Mouse (Mus musculus): ENCODE data around the gene Slc22a17. TPM values are rescaled to one million over a fixed set of nuclear protein-coding genes. Genes with fewer than 3 reads are reported as not detected.
"Not testable (repeated sequence)": the region's sequence is repeated elsewhere in the genome, so short reads cannot be mapped to it uniquely, and the experiment has no call there.

The Slc22a17 gene
- polyA plus RNA-seq (2016; fragmentation: Nextera tagmentation; extraction: Ambion mirVana) = 45.2 and 62.5 TPM in 2 replicates

GRCm38 (mm10) chr14:54912886-54913285 lies at the start of gene Slc22a17:
TSS of gene Slc22a17 (minus strand) at chr14:54913132.
- Histone ChIP-seq H3K4me3 (peak within 1 kb of the TSS; percentile 98), H3K4me1 (replicated peaks) (peaks cover 46% of the 10 kb centered on the region), H3K27me3 (ENCODE audit: insufficient read depth, poor library complexity, severe bottlenecking) (no peaks in the 10 kb centered on the region), H3K36me3 (peaks cover 56% of the 10 kb centered on the region), H3K9me3 (no peaks in the 10 kb centered on the region), H3K27ac (peak within 1 kb of the TSS; percentile 96)
- peak; percentile 84 for DNase-seq (ENCODE audit: low spot score)
- WGBS = 0% methylated on average over 28 of the region's 28 CpGs

- Histone ChIP-seq H3K27ac (no peak overlapping the region), H3K36me3 (no peaks in the 10 kb centered on the region), H3K9me3 (no peaks in the 10 kb centered on the region), H3K27me3 (ENCODE audit: insufficient read depth, poor library complexity, severe bottlenecking) (no peaks in the 10 kb centered on the region; the same call in 1 of the 2 replicates), H3K4me1 (replicated peaks) (peaks cover 10% of the 10 kb centered on the region), H3K4me3 (no peak overlapping the region)
- no peak for DNase-seq (ENCODE audit: low spot score)
- WGBS = 87% methylated on average over 7 of the region's 7 CpGs
These were observed 49.8 kb upstream of the Slc22a17 start for GRCm38 (mm10) chr14:54962714-54963113.

- Histone ChIP-seq H3K4me3 (no peak overlapping the region), H3K27me3 (ENCODE audit: insufficient read depth, poor library complexity, severe bottlenecking) (no peaks in the 10 kb centered on the region; the same call in 1 of the 2 replicates), H3K9me3 (no peaks in the 10 kb centered on the region), H3K27ac (no peak overlapping the region), H3K4me1 (replicated peaks) (peaks cover 10% of the 10 kb centered on the region), H3K36me3 (no peaks in the 10 kb centered on the region)
- 80% methylated on average over 5 of the region's 5 CpGs for WGBS
- no peak for DNase-seq (ENCODE audit: low spot score)
These were observed 48.6 kb upstream of the Slc22a17 start for GRCm38 (mm10) chr14:54961487-54961886.

DNA sequence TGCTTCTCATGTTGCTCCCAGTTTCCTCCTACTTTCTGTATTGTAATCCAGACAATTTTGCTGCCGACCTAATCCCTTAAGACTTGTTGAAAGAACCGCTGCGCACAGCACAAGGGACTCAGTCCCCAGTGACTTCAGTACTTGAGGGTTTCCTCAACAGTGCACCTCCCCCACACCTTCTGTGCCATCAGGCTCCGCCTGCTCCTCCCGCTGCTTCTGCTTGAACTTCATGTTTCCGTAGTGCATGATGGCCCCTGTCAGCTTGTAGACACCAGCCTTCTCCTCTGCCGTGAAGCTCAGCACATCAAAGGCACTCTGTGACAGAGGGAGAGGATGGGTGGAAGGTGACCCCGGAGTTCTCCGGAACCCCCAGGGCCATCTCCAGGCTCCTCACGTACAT lies 47.8 kb upstream of the Slc22a17 start:
- no peak overlapping the region for H3K27ac ChIP-seq
- WGBS = 73% methylated on average over 10 of the region's 10 CpGs
- no peak overlapping the region for H3K4me3 ChIP-seq
- DNase-seq (ENCODE audit: low spot score) = no peak
- no peaks in the 10 kb centered on the region; the same call in 1 of the 2 replicates for H3K27me3 ChIP-seq (ENCODE audit: insufficient read depth, poor library complexity, severe bottlenecking)
- no peaks in the 10 kb centered on the region for H3K36me3 ChIP-seq
- H3K9me3 ChIP-seq = no peaks in the 10 kb centered on the region
- peaks cover 10% of the 10 kb centered on the region for H3K4me1 ChIP-seq (replicated peaks)

DNA sequence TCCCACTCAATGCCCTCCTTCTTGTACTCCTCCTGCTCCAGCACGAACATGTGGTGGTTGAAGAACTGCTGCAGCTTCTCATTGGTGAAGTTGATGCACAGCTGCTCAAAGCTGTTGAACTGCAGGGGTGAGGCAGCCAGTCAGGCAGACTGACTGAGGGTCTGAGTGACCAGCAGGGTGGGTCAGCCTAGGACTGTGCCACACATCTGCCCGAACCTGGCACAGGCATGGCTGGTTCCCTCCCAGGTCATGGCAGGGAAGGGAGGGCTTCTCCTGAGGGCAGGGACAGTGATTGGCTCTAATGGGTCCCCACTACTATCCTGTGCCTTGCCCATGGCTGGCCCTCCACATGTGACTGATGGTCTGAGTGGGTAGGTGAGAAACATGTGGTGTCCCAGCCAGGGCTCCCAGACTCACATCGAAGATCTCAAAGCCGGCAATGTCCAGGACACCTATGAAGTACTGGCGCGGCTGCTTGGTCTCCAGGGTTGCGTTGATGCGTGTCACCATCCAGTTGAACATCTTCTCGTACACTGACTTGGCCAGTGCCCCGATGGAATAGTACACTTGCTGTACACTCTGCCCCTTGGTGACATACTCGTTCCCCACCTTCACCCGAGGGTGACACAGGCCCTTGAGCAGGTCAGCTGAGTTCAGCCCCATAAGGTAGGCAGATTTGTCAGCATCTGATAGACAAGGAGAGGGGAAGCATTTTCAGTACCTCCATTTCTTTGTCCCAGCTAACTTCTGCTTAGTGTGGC lies 47.1 kb upstream of the Slc22a17 start:
- not testable (repeated sequence) for H3K9me3 ChIP-seq; H3K4me1 ChIP-seq (replicated peaks); DNase-seq (ENCODE audit: low spot score); H3K27me3 ChIP-seq (ENCODE audit: insufficient read depth, poor library complexity, severe bottlenecking); H3K4me3 ChIP-seq; H3K36me3 ChIP-seq; H3K27ac ChIP-seq
- WGBS = 90% methylated on average over 12 of the region's 12 CpGs

DNA sequence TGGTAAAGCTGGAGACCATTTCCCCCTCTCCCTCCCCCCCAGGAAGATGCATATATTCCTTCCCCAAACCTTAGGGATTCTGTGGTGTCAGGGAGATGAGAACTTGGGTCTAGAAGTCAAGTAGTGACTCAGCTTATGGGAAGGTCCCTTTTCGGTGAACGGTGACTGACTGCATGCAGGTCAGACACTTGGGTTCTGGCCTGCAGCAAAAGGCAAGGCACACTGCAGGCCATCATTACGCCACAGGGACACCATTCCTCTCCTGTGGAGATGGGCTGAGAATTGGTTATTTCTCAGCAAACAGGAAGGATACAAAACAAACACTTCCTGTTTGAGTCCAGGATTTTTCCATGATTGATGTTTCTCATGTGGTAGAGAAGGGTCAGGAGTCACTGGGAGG lies 46.3 kb upstream of the Slc22a17 start:
- no peak for DNase-seq (ENCODE audit: low spot score)
- Histone ChIP-seq H3K9me3 (no peaks in the 10 kb centered on the region), H3K4me1 (replicated peaks) (peaks cover 10% of the 10 kb centered on the region), H3K27ac (no peak overlapping the region), H3K4me3 (no peak overlapping the region), H3K36me3 (no peaks in the 10 kb centered on the region), H3K27me3 (ENCODE audit: insufficient read depth, poor library complexity, severe bottlenecking) (no peaks in the 10 kb centered on the region; the same call in 1 of the 2 replicates)
- 84% methylated on average over 3 of the region's 3 CpGs for WGBS

GRCm38 (mm10) chr14:54958503-54958902 lies 45.6 kb upstream of the Slc22a17 start:
- H3K4me3 ChIP-seq = no peak overlapping the region
- DNase-seq (ENCODE audit: low spot score) = no peak
- no peak overlapping the region for H3K27ac ChIP-seq
- H3K9me3 ChIP-seq = no peaks in the 10 kb centered on the region
- WGBS = 82% methylated on average over 4 of the region's 4 CpGs
- no peaks in the 10 kb centered on the region; the same call in 1 of the 2 replicates for H3K27me3 ChIP-seq (ENCODE audit: insufficient read depth, poor library complexity, severe bottlenecking)
- no peaks in the 10 kb centered on the region for H3K36me3 ChIP-seq
- H3K4me1 ChIP-seq (replicated peaks) = peaks cover 10% of the 10 kb centered on the region

DNA sequence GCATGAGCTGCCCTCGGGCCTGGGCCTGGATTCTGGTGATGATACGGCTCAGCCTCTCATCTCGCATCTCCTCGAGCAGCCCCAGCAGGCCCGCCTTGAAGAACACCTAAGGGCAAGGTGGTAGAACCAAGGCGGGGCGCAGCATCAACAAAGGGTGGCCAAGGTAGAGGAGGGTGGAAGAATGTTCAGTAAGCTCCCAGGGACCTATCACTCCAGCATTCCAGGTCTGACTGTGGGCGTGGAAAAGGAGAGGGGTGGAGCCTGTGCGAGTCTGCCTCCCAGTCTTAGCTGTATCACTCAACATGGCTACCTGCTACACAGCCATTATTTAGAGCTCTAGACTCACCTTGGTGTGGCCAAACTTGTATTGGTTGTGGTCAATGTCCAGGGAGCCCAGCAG lies 43.6 kb upstream of the Slc22a17 start:
- Histone ChIP-seq H3K27me3 (ENCODE audit: insufficient read depth, poor library complexity, severe bottlenecking) (no peaks in the 10 kb centered on the region; the same call in 1 of the 2 replicates), H3K9me3 (no peaks in the 10 kb centered on the region), H3K36me3 (no peaks in the 10 kb centered on the region), H3K4me1 (replicated peaks) (peaks cover 10% of the 10 kb centered on the region), H3K4me3 (no peak overlapping the region), H3K27ac (no peak overlapping the region)
- no peak for DNase-seq (ENCODE audit: low spot score)
- WGBS = 86% methylated on average over 9 of the region's 9 CpGs

DNA sequence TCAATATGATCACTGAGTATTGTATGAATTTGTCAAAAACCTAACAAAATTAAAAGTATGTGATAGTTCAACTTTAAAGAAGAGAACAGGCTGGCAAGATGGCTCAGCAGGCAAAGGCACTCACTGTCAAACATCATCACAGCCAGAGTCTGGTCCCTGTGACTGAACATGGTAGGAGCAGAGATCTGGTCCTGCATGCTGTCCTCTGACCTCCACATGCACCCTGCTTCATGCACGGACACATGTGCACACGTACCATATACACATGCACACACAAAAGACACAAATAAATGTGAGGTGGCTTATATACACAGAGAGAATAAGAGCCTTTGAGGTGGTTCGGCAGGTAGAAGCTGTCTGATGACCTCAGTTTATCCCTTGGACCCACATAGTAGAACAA lies 42.5 kb upstream of the Slc22a17 start:
- 0 out of 2 replicates have a peak, but pooled peaks cover under 1% of the 10 kb centered on the region for H3K27me3 ChIP-seq (ENCODE audit: insufficient read depth, poor library complexity, severe bottlenecking)
- no peak for DNase-seq (ENCODE audit: low spot score)
- H3K4me3 ChIP-seq = no peak overlapping the region
- H3K4me1 ChIP-seq (replicated peaks) = peaks cover 2% of the 10 kb centered on the region; the same call in 1 of the 2 replicates
- WGBS = 89% methylated on average over 3 of the region's 3 CpGs
- H3K9me3 ChIP-seq = no peaks in the 10 kb centered on the region
- no peaks in the 10 kb centered on the region for H3K36me3 ChIP-seq
- no peak overlapping the region for H3K27ac ChIP-seq

DNA sequence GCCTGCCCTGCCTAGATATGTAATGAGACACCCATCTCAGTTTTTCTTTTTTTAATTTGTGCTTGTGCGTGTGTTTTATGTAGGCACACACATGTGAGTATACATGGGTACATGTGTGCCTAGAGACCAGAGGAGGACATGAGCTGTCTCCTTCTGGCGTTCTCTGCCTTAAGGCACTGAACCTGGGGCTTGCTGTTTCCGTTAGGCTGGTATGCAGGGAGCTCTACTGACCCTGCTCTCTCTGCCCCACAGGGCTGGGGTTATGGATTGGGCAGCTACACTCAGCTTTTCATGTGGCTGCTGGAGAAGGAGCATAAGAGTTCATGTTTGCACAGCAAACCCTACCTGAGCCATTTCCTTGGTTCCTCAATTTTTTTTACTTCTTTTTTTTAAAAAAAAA lies 41.5 kb upstream of the Slc22a17 start:
- Histone ChIP-seq H3K36me3 (no peaks in the 10 kb centered on the region), H3K27me3 (ENCODE audit: insufficient read depth, poor library complexity, severe bottlenecking) (0 out of 2 replicates have a peak, but pooled peaks cover 3% of the 10 kb centered on the region), H3K4me3 (no peak overlapping the region), H3K4me1 (replicated peaks) (no peaks in the 10 kb centered on the region), H3K27ac (no peak overlapping the region), H3K9me3 (no peaks in the 10 kb centered on the region)
- DNase-seq (ENCODE audit: low spot score) = no peak
- WGBS = 78% methylated on average over 3 of the region's 3 CpGs

DNA sequence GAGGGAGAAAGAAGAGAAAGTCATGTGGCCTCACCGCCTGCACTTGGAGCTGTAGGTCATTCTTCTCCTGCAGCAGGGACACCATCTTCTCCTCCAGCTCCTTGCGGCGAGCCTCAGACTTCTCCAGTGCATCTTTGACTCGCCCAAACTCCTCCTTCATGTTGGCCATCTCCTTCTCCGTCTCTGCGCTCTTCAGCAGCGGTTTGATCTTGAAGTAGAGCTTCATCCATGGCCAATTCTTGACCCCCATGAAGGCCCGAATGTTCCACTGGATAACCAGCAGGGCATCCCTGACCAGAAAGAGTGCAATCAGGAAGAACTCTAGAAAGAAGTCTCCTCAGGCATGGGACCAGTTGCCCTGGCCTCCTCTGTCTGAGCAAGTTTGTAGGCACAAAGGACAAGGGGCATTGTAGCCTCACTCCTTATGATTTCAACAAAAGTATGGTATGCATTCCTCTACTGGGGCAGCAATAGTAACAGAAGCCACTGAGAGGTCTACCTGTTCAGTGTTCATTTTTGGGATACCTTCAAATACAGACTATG lies 40.8 kb upstream of the Slc22a17 start:
- no peak overlapping the region for H3K27ac ChIP-seq
- no peak overlapping the region for H3K4me3 ChIP-seq
- H3K4me1 ChIP-seq (replicated peaks) = no peaks in the 10 kb centered on the region
- peaks cover 6% of the 10 kb centered on the region; the same call in 1 of the 2 replicates for H3K27me3 ChIP-seq (ENCODE audit: insufficient read depth, poor library complexity, severe bottlenecking)
- 89% methylated on average over 8 of the region's 8 CpGs for WGBS
- DNase-seq (ENCODE audit: low spot score) = no peak
- no peaks in the 10 kb centered on the region for H3K36me3 ChIP-seq
- H3K9me3 ChIP-seq = no peaks in the 10 kb centered on the region

GRCm38 (mm10) chr14:54951587-54951986 lies 38.7 kb upstream of the Slc22a17 start:
- no peak overlapping the region for H3K27ac ChIP-seq
- no peak for DNase-seq (ENCODE audit: low spot score)
- no peaks in the 10 kb centered on the region for H3K4me1 ChIP-seq (replicated peaks)
- H3K4me3 ChIP-seq = no peak overlapping the region
- 88% methylated on average over 6 of the region's 6 CpGs for WGBS
- no peaks in the 10 kb centered on the region for H3K9me3 ChIP-seq
- peaks cover 6% of the 10 kb centered on the region; the same call in 1 of the 2 replicates for H3K27me3 ChIP-seq (ENCODE audit: insufficient read depth, poor library complexity, severe bottlenecking)
- H3K36me3 ChIP-seq = no peaks in the 10 kb centered on the region

GRCm38 (mm10) chr14:54950493-54950892 lies 37.6 kb upstream of the Slc22a17 start:
- Histone ChIP-seq H3K9me3 (no peaks in the 10 kb centered on the region), H3K4me3 (no peak overlapping the region), H3K27ac (no peak overlapping the region), H3K36me3 (no peaks in the 10 kb centered on the region), H3K4me1 (replicated peaks) (no peaks in the 10 kb centered on the region), H3K27me3 (ENCODE audit: insufficient read depth, poor library complexity, severe bottlenecking) (peaks cover 6% of the 10 kb centered on the region; the same call in 1 of the 2 replicates)
- WGBS = 64% methylated on average over 12 of the region's 12 CpGs
- DNase-seq (ENCODE audit: low spot score) = no peak

Data from hindbrain, embryonic 10.5 days (tissue).